Mouse (Mus musculus) heart, embryonic 14.5 days (tissue): ENCODE data around the gene Apoa1. TPM values are rescaled to one million over a fixed set of nuclear protein-coding genes. Genes with fewer than 3 reads are reported as not detected.

Experiments
- ATAC-seq: fragments of 200-750 bp; cut with Nextera tagmentation; 2 replicates; pipeline ENCODE4 v1.8.0; 2017; ENCODE audit warnings: low read depth, moderate TSS enrichment; ENCODE audit not compliant: insufficient number of reproducible peaks, insufficient read depth, low FRiP score
- H3K27ac ChIP-seq, 2 experiments: fragments of 200-500 bp in 1 of 2; fragments of 300-500 bp in 1 of 2; sonication (generic) in 1 of 2; replicated peaks in 1 of 2; 2 replicates each; pipeline ENCODE4 v1.5.1; 2012 to 2014; ENCODE audit warnings: low read depth in 2 of 2, low read length in 2 of 2, control low read depth in 1 of 2, mild to moderate bottlenecking in 1 of 2, mixed read lengths in 1 of 2; ENCODE audit not compliant: control insufficient read depth in 1 of 2, insufficient read depth in 1 of 2
- H3K27me3 ChIP-seq: fragments of 300-500 bp; sonication (generic); 2 replicates; pipeline ENCODE4 v1.6.1; 2014; ENCODE audit warnings: mild to moderate bottlenecking, low read length, control low read depth; ENCODE audit not compliant: control insufficient read depth, insufficient read depth
- H3K36me3 ChIP-seq: fragments of 300-500 bp; sonication (generic); 2 replicates; pipeline ENCODE4 v1.6.1; 2014; ENCODE audit warnings: mild to moderate bottlenecking, control low read depth, low read length, mixed read lengths; ENCODE audit not compliant: control insufficient read depth, insufficient read depth
- H3K4me1 ChIP-seq, 2 experiments: fragments of 200-500 bp in 1 of 2; fragments of 300-500 bp in 1 of 2; sonication (generic) in 1 of 2; 2 replicates each; pipeline ENCODE4 v1.6.1; 2012 to 2014; ENCODE audit warnings: low read length in 2 of 2, control low read depth in 1 of 2, mixed read lengths in 1 of 2; ENCODE audit not compliant: control insufficient read depth in 2 of 2, insufficient read depth in 2 of 2
- H3K4me2 ChIP-seq: fragments of 300-500 bp; sonication (generic); 2 replicates; pipeline ENCODE4 v1.6.1; 2014; ENCODE audit warnings: mild to moderate bottlenecking, low read length
- H3K4me3 ChIP-seq, 2 experiments: fragments of 200-500 bp in 1 of 2; fragments of 300-500 bp in 1 of 2; sonication (generic) in 1 of 2; 2 replicates each; pipeline ENCODE4 v1.5.1; 2012 to 2014; ENCODE audit warnings: low read length in 2 of 2, mild to moderate bottlenecking in 2 of 2, control low read depth in 1 of 2, low read depth in 1 of 2, moderate library complexity in 1 of 2; ENCODE audit not compliant: control insufficient read depth in 1 of 2, insufficient read depth in 1 of 2
- H3K9ac ChIP-seq: fragments of 300-500 bp; sonication (generic); 2 replicates; pipeline ENCODE4 v1.6.1; 2014; ENCODE audit warnings: mild to moderate bottlenecking, low read length
- H3K9me3 ChIP-seq: fragments of 300-500 bp; sonication (generic); 2 replicates; pipeline ENCODE4 v1.6.1; 2016; ENCODE audit warnings: low read length, control low read depth; ENCODE audit not compliant: control insufficient read depth
- WGBS: fragments of 180-500 bp; shearing (Covaris S2); extraction: QIAGEN DNeasy Blood & Tissue Kit; methylation state at CpG from one replicate; pipeline ENCODE4 v1.1.7; 2014; 5-methylcytosine and 5-hydroxymethylcytosine counted together
- polyA plus RNA-seq: library from polyadenylated mRNA; unstranded; fragments of >200 nt; fragmentation: Nextera tagmentation; extraction: Ambion mirVana; gene quantifications from 2 replicates; pipeline ENCODE4 v1.2.1, GENCODE M21; 2014

Gene Apoa1
- polyA plus RNA-seq, 1 experiment from 2014 or later, result 1.5 TPM

- H3K4me3 ChIP-seq, result no peak overlapping the region
- no peaks in the 10 kb centered on the region for H3K27me3 ChIP-seq
- no peak overlapping the region for H3K4me2 ChIP-seq
- no peaks in the 10 kb centered on the region for H3K9me3 ChIP-seq
- no peak for ATAC-seq
- H3K4me1 ChIP-seq, result peaks cover 6 to 11% of the 10 kb centered on the region in 2 experiments; a peak in 3 of 4 replicates
- H3K36me3 ChIP-seq, result no peaks in the 10 kb centered on the region
- H3K9ac ChIP-seq, result no peak overlapping the region
- whole genome bisulfite sequencing, result 71% methylated on average over 2 of the region's 2 CpGs
- no peak overlapping the region for H3K27ac ChIP-seq
These were observed 13.4 kb downstream of the Apoa1 start for GRCm38 (mm10) chr9:46241818-46242217.

DNA sequence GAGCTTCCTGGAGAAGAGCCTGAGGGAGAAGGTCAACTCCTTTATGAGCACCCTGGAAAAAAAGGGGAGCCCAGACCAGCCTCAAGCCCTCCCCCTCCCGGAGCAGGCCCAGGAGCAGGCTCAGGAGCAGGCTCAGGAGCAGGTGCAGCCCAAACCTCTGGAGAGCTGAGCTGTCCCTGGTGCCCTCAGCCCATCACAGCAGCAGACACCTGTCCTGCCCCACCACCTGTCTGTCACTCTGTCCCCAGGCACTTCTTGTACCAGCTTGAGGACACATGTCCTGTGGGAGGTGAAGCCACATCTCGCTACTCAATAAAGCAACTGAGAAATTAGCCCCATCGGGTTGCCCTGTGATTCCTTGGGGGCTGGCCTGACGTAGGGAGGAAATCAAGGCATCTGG, 14.7 kb downstream of the Apoa1 start:
- no peaks in the 10 kb centered on the region for H3K36me3 ChIP-seq
- peaks cover 6 to 11% of the 10 kb centered on the region in 2 experiments; a peak in 3 of 4 replicates for H3K4me1 ChIP-seq
- 0 out of 2 replicates have a peak overlapping the region, but pooled peaks have one; percentile 6 for H3K9ac ChIP-seq
- no peak overlapping the region; the same call in 1 of the 2 replicates for H3K4me2 ChIP-seq
- H3K4me3 ChIP-seq, result no peak overlapping the region
- no peak overlapping the region for H3K27ac ChIP-seq
- H3K27me3 ChIP-seq, result no peaks in the 10 kb centered on the region
- 64% methylated on average over 4 of the region's 4 CpGs for WGBS
- no peak for ATAC-seq
- no peaks in the 10 kb centered on the region for H3K9me3 ChIP-seq

DNA sequence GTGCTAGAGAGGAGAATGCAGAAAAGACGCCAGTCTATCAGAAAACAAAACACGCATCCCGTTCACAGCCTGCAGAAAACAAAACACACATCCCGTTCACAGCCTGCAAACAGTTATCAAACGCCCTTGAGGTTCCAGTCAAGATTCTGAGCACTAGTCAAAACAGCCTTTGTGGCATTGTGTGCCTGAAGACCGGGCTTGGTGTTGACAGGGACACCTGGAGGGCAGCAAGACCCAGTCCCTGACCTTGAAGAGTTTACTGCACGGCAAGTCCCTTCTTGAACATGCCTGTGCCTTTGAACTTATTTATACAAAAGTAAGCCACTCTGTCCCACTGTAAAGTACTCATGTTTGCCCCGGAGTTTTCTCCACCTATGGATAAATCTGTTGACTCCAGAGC, 15.2 kb downstream of the Apoa1 start:
- Histone ChIP-seq H3K27ac (no peak overlapping the region), H3K4me1 (peaks cover 6 to 11% of the 10 kb centered on the region in 2 experiments; a peak in 3 of 4 replicates), H3K27me3 (no peaks in the 10 kb centered on the region), H3K9me3 (no peaks in the 10 kb centered on the region), H3K9ac (0 out of 2 replicates have a peak overlapping the region, but pooled peaks have one; percentile 6), H3K36me3 (no peaks in the 10 kb centered on the region), H3K4me2 (no peak overlapping the region; the same call in 1 of the 2 replicates), H3K4me3 (no peak overlapping the region)
- 24% methylated on average over 8 of the region's 8 CpGs for WGBS
- ATAC-seq, result no peak

DNA sequence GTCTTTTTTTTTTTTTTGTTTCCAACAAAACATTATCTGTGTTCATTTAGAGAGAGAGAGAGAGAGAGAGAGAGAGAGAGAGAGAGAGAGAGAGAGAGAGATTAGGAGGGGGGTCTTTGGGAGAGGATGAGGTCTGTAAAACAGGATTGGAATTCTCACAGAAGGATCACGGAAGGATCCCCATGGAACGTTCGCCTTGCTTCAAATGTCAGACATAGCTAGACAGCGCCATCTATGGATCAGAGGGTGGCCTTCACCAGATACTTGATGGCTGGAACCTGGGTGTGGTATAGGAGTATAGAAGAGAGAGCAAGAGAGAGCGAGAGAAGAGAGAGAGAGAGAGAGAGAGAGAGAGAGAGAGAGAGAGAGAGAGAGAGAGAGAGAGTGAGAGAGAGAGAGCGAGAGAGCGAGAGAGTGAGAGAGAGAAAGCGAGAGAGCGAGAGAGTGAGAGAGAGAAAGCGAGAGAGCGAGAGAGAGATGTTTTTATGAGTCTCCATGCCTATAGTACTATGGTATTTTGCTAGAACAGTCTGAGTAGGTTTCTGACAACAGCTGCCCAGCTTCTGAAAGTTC, 18.5 kb downstream of the Apoa1 start:
- H3K4me2 ChIP-seq, result no peak overlapping the region
- H3K9ac ChIP-seq, result no peak overlapping the region
- no peak overlapping the region for H3K4me3 ChIP-seq
- H3K27me3 ChIP-seq, result no peaks in the 10 kb centered on the region
- H3K27ac ChIP-seq, result no peak overlapping the region
- 23% methylated on average over 11 of the region's 11 CpGs for WGBS
- no peaks in the 10 kb centered on the region for H3K36me3 ChIP-seq
- peaks cover 6 to 11% of the 10 kb centered on the region in 2 experiments; a peak in 3 of 4 replicates for H3K4me1 ChIP-seq
- no peaks in the 10 kb centered on the region for H3K9me3 ChIP-seq
- peak; percentile 55; the same call in 1 of the 2 replicates for ATAC-seq

GRCm38 (mm10) chr9:46256177-46256576, 27.8 kb downstream of the Apoa1 start:
- Histone ChIP-seq H3K4me3 (no peak overlapping the region), H3K27ac (no peak overlapping the region), H3K4me1 (peaks cover 0 to 2% of the 10 kb centered on the region in 2 experiments; a peak in 1 of 4 replicates), H3K36me3 (no peaks in the 10 kb centered on the region), H3K9me3 (no peaks in the 10 kb centered on the region), H3K9ac (no peak overlapping the region), H3K4me2 (no peak overlapping the region), H3K27me3 (no peaks in the 10 kb centered on the region)
- WGBS, result 84% methylated on average over 7 of the region's 7 CpGs
- no peak for ATAC-seq

- no peaks in the 10 kb centered on the region for H3K36me3 ChIP-seq
- no peak overlapping the region for H3K9ac ChIP-seq
- H3K4me3 ChIP-seq, result no peak overlapping the region
- no peak overlapping the region for H3K4me2 ChIP-seq
- no peaks in the 10 kb centered on the region for H3K27me3 ChIP-seq
- 77% methylated on average over 10 of the region's 10 CpGs for WGBS
- no peaks in the 10 kb centered on the region for H3K9me3 ChIP-seq
- H3K27ac ChIP-seq, result peak overlapping the region in 1 of 2 experiments; percentile 60; a peak in 2 of 4 replicates
- no peak for ATAC-seq
- peaks cover 0 to 2% of the 10 kb centered on the region in 2 experiments; a peak in 1 of 4 replicates for H3K4me1 ChIP-seq
These were observed 28.4 kb downstream of the Apoa1 start for GRCm38 (mm10) chr9:46256658-46257385.

GRCm38 (mm10) chr9:46257546-46257945, 29.2 kb downstream of the Apoa1 start:
- peak; percentile 62; the same call in 1 of the 2 replicates for ATAC-seq

More at GRCm38 (mm10) chr9:46257546-46257945, 29.2 kb downstream of the Apoa1 start:
- WGBS, result 79% methylated on average over 3 of the region's 3 CpGs
- Histone ChIP-seq H3K27me3 (no peaks in the 10 kb centered on the region), H3K4me2 (no peak overlapping the region), H3K4me1 (peaks cover 0 to 2% of the 10 kb centered on the region in 2 experiments; a peak in 1 of 4 replicates), H3K4me3 (no peak overlapping the region), H3K36me3 (no peaks in the 10 kb centered on the region), H3K9ac (no peak overlapping the region), H3K27ac (peak overlapping the region in 1 of 2 experiments; percentile 76; a peak in 3 of 4 replicates), H3K9me3 (no peaks in the 10 kb centered on the region)
